Comparison of ENCODE assay signal across 16 mouse cellular contexts in the genomic region with DNA sequence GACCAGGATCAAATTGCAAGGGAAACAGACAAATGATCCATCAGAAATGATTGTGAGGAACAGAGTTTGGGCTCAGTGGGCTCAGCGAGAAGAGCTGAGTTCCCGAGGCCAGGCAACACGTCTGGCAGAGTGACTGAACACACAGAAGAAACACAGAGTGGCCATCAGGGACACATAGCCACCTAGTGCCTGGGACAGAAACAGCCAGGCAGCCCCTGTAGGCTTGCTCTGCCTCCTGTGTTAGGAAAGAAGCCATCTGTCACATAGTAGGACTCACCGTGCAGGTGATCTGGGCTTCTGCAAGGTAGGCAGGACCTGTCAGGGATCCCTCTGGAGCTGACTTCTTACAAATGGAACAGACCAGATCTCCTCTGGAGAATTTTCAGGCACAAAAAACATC.
DNase-seq lines count a peak whose midpoint lies in the region; ATAC-seq and TF ChIP-seq lines count a peak whose summit lies in the region.
"Had no signal": no experiment of that assay in that cellular context is flagged by ENCODE, and none has a peak within 500 bp of the region (broad histone marks: within the 10 kb centered on the region; RNA-seq: fewer than 3 reads in every experiment).

No protein-coding gene starts in this region.

- no peak for ATAC-seq in lung, postnatal 0 days
- ATAC-seq: hindbrain, embryonic 16.5 days had no signal

- no peak for TF ChIP-seq EP300 in lung, postnatal 0 days (IDR thresholded peaks at IDR 0.05)

- H3K4me1 ChIP-seq in lung, postnatal 0 days (ENCODE audit: insufficient read depth, low read depth, low read length), result no peaks in the 10 kb centered on the region
- H3K4me1 ChIP-seq: liver, embryonic 13.5 days had no signal

- H3K4me3 ChIP-seq in lung, postnatal 0 days (ENCODE audit: low read depth, low read length), result no peak overlapping the region
- H3K4me3 ChIP-seq: embryonic facial prominence, embryonic 15.5 days; liver, embryonic 13.5 days; neural tube, embryonic 12.5 days had no signal

- TF ChIP-seq CTCF in lung, postnatal 0 days (IDR thresholded peaks at IDR 0.05), result peak; percentile 25

- WGBS in lung, postnatal 0 days, result 39% methylated on average over 4 of the region's 4 CpGs

- no peaks in the 10 kb centered on the region for H3K9me3 ChIP-seq in lung, postnatal 0 days (ENCODE audit: low read length)
- H3K9me3 ChIP-seq: embryonic facial prominence, embryonic 15.5 days; liver, embryonic 13.5 days; neural tube, embryonic 12.5 days had no signal

- H3K36me3 ChIP-seq in lung, postnatal 0 days (ENCODE audit: insufficient read depth, low read length), result no peaks in the 10 kb centered on the region
- H3K36me3 ChIP-seq: embryonic facial prominence, embryonic 15.5 days; liver, embryonic 13.5 days; neural tube, embryonic 12.5 days had no signal

- peak; percentile 24 for DNase-seq in embryo, embryonic 11 days
- no peak for DNase-seq in embryo, embryonic 9.5 days (ENCODE audit: extremely low spot score)
- peak; percentile 9 to 13 for DNase-seq in heart, postnatal 10 days
- no peak for DNase-seq in heart, postnatal 14 days
- no peak for DNase-seq in lung, postnatal 0 days (ENCODE audit: low spot score)
- no peak for DNase-seq in lung, postnatal 25 days (ENCODE audit: low spot score)
- no peak for DNase-seq in left cerebral cortex, adult 18-20 months (ENCODE audit: low spot score in 2 of 2)
- DNase-seq: gastrocnemius, postnatal 14 days; left cerebral cortex, postnatal 4 days; liver, embryonic 13.5 days; lung, postnatal 14 days; spleen, adult 18-20 months; thymus, adult 2 months had no signal

- H3K9ac ChIP-seq in lung, postnatal 0 days (replicated peaks; ENCODE audit: low read depth), result no peak overlapping the region
- H3K9ac ChIP-seq: embryonic facial prominence, embryonic 15.5 days; liver, embryonic 13.5 days; neural tube, embryonic 12.5 days had no signal

- no peak overlapping the region for H3K4me2 ChIP-seq in lung, postnatal 0 days (replicated peaks; ENCODE audit: low read depth, low read length)
- H3K4me2 ChIP-seq: embryonic facial prominence, embryonic 15.5 days; liver, embryonic 13.5 days; neural tube, embryonic 12.5 days had no signal

- H3K27me3 ChIP-seq in lung, postnatal 0 days (replicated peaks; ENCODE audit: insufficient read depth, low read length), result 0 out of 2 replicates have a peak, but pooled peaks cover 9% of the 10 kb centered on the region
- H3K27me3 ChIP-seq: embryonic facial prominence, embryonic 15.5 days; liver, embryonic 13.5 days; neural tube, embryonic 12.5 days had no signal

- intact Hi-C loops in heart, postnatal 10 days (cut with DNase I), result no loop called here
- intact Hi-C loops in heart, postnatal 14 days (cut with DNase I), result no loop called here

- no peak overlapping the region for H3K27ac ChIP-seq in lung, postnatal 0 days (ENCODE audit: low read length)
- H3K27ac ChIP-seq: embryonic facial prominence, embryonic 15.5 days; liver, embryonic 13.5 days; neural tube, embryonic 12.5 days had no signal

Comparison
In these comparisons a context has a peak if more than half of its experiments do, and no peak if none do; other contexts are left out.
1. DNase-seq: peak in embryo, embryonic 11 days (single experiment) and heart, postnatal 10 days (2 of 2); none in embryo, embryonic 9.5 days (single experiment), heart, postnatal 14 days (0 of 2), lung, postnatal 0 days (single experiment), lung, postnatal 25 days (single experiment) and left cerebral cortex, adult 18-20 months (0 of 2).